Mouse (Mus musculus): ENCODE data around the gene Atp6v0a4. TPM values are rescaled to one million over a fixed set of nuclear protein-coding genes. Genes with fewer than 3 reads are reported as not detected.

Atp6v0a4 gene
- 0.21 and 0.22 TPM in 2 replicates for polyA plus RNA-seq (2015; fragmentation: Nextera tagmentation; extraction: Ambion mirVana)

DNA sequence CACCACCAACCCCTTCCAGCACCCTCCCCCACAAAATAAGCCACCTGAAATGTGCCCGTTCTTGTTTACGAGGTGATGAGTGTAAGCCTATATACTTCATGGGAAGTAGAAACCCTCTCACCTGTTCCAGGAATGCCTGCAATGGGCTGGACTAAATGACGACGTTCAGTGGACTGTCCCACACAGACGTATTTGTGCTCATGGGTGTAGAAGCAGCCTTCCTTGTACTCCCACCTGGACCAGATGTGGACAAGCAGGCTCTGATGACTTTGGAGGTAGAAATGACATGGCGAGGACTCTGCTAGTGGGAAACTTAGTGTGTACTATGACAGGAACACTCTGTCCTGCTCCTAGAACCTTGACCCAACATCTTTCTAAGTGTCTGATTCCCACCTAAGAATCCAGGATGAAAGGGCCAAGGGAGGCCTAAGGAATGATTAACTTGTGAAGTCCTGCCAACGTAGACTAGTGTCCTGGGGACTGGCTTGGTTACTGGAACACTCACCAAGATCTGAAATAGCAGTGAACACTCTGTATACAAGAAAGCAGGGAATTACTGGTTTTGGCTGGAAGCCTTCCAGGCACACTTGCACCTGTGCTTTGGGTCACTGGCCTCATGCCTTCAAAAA is at the start of gene Atp6v0a4:
Gene Atp6v0a4 (minus strand): TSS at position 380 of the 629 bp plus-strand sequence.
- Histone ChIP-seq H3K4me1 (replicated peaks) (peaks cover 2% of the 10 kb centered on the region; the same call in 1 of the 2 replicates), H3K4me3 (replicated peaks) (no peak within 1 kb of the TSS), H3K9me3 (replicated peaks) (no peaks in the 10 kb centered on the region), H3K27me3 (no peaks in the 10 kb centered on the region), H3K4me2 (no peak within 1 kb of the TSS), H3K36me3 (replicated peaks) (no peaks in the 10 kb centered on the region), H3K27ac (replicated peaks) (no peak within 1 kb of the TSS), H3K9ac (no peak within 1 kb of the TSS)
- no peak for ATAC-seq (ENCODE audit: insufficient read depth)
- 72% methylated on average over 7 of the region's 7 CpGs for WGBS (ENCODE audit: insufficient replicate concordance)

- Histone ChIP-seq H3K9ac (no peak overlapping the region), H3K9me3 (replicated peaks) (no peaks in the 10 kb centered on the region), H3K36me3 (replicated peaks) (no peaks in the 10 kb centered on the region), H3K27ac (replicated peaks) (no peak overlapping the region), H3K4me1 (replicated peaks) (no peaks in the 10 kb centered on the region), H3K27me3 (no peaks in the 10 kb centered on the region), H3K4me3 (replicated peaks) (no peak overlapping the region), H3K4me2 (no peak overlapping the region)
- 68% methylated on average over 6 of the region's 6 CpGs for WGBS (ENCODE audit: insufficient replicate concordance)
- no peak for ATAC-seq (ENCODE audit: insufficient read depth)
These were observed 41.0 kb upstream of the Atp6v0a4 start for GRCm38 (mm10) chr6:38165385-38165784.

DNA sequence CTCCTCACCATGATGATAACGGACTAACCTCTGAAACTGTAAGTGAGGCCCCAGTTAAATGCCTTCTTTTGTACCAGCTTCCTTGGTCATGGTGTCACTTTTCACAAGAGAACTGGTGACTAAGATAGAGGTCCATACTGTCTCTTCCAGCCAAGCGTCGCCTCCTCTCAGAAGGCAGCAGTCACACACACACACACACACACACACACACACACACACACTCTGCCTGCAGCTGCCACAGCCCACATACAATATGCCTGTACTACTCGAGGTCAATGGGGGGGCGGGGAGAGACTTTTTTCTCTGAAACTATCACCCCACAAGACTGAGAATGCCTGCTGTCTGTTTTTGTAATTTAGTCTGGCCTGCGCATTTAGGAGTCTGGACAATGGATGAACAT is 40.3 kb upstream of the Atp6v0a4 start:
- no peak overlapping the region for H3K9ac ChIP-seq

GRCm38 (mm10) chr6:38162825-38163504 is 38.6 kb upstream of the Atp6v0a4 start:
- WGBS (ENCODE audit: insufficient replicate concordance) = 60% methylated on average over 14 of the region's 14 CpGs
- no peaks in the 10 kb centered on the region for H3K9me3 ChIP-seq (replicated peaks)
- no peaks in the 10 kb centered on the region for H3K36me3 ChIP-seq (replicated peaks)
- no peaks in the 10 kb centered on the region for H3K4me1 ChIP-seq (replicated peaks)
- no peak overlapping the region for H3K9ac ChIP-seq
- H3K27ac ChIP-seq (replicated peaks) = no peak overlapping the region
- no peak overlapping the region for H3K4me3 ChIP-seq (replicated peaks)
- H3K4me2 ChIP-seq = no peak overlapping the region
- H3K27me3 ChIP-seq = no peaks in the 10 kb centered on the region
- no peak for ATAC-seq (ENCODE audit: insufficient read depth)

More for the DNA sequence above, 40.3 kb upstream of the Atp6v0a4 start:
- Histone ChIP-seq H3K4me1 (replicated peaks) (no peaks in the 10 kb centered on the region), H3K36me3 (replicated peaks) (no peaks in the 10 kb centered on the region), H3K27me3 (no peaks in the 10 kb centered on the region), H3K27ac (replicated peaks) (no peak overlapping the region), H3K4me3 (replicated peaks) (no peak overlapping the region), H3K4me2 (no peak overlapping the region), H3K9me3 (replicated peaks) (no peaks in the 10 kb centered on the region)
- no peak for ATAC-seq (ENCODE audit: insufficient read depth)
- 67% methylated on average over 6 of the region's 6 CpGs for WGBS (ENCODE audit: insufficient replicate concordance)

- Histone ChIP-seq H3K9me3 (replicated peaks) (no peaks in the 10 kb centered on the region), H3K9ac (no peak overlapping the region), H3K4me3 (replicated peaks) (no peak overlapping the region), H3K27me3 (no peaks in the 10 kb centered on the region), H3K36me3 (replicated peaks) (no peaks in the 10 kb centered on the region), H3K27ac (replicated peaks) (no peak overlapping the region), H3K4me1 (replicated peaks) (no peaks in the 10 kb centered on the region), H3K4me2 (no peak overlapping the region)
- ATAC-seq (ENCODE audit: insufficient read depth) = no peak
- 20% methylated on average over 2 of the region's 2 CpGs for WGBS (ENCODE audit: insufficient replicate concordance)
These were observed 36.2 kb upstream of the Atp6v0a4 start for GRCm38 (mm10) chr6:38160556-38160955.

DNA sequence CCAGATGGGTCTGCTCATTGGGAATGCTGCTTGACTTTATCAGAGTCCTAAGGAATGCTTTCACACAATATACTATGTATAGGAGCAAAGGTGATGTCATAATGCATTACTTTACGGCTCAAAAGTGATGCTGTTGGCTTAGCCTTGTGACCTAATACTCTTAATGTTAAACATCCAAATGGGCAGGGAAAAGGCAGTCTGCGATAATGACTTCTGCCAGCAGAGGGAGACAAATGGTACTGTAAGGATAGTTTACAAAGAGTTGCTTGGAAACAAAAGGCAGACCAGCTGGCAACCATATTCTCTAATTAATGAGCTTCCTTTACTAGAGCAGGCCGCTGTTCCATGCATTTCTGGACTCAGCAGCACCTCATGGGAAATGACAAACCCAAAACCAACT is 35.7 kb upstream of the Atp6v0a4 start:
- WGBS (ENCODE audit: insufficient replicate concordance) = 16% methylated on average over 3 of the region's 3 CpGs
- Histone ChIP-seq H3K4me2 (no peak overlapping the region), H3K4me3 (replicated peaks) (no peak overlapping the region), H3K36me3 (replicated peaks) (no peaks in the 10 kb centered on the region), H3K27me3 (no peaks in the 10 kb centered on the region), H3K4me1 (replicated peaks) (no peaks in the 10 kb centered on the region), H3K9ac (no peak overlapping the region), H3K27ac (replicated peaks) (no peak overlapping the region), H3K9me3 (replicated peaks) (no peaks in the 10 kb centered on the region)
- ATAC-seq (ENCODE audit: insufficient read depth) = no peak

DNA sequence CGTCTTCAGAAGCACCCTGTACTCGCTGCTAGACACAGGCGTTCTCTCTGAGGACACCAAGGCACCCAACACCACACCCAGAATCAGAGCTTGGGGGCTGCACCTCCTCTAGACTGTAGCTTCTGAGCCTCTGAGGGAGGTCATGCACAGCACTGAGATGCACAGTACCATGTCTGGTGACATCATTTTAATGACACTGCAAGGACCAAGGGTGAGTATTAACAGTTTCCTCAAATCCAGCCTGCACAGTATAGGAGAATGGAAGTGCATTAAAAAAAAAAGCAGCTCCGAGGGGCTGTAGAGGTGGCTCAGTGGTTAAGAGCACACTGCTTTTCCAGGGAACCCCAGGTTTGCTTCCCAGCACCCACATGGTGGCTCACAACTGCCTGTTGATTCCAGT is 35.2 kb upstream of the Atp6v0a4 start:
- no peak for ATAC-seq (ENCODE audit: insufficient read depth)
- WGBS (ENCODE audit: insufficient replicate concordance) = 57% methylated on average over 4 of the region's 4 CpGs
- H3K27ac ChIP-seq (replicated peaks) = no peak overlapping the region
- no peak overlapping the region for H3K4me2 ChIP-seq
- H3K27me3 ChIP-seq = no peaks in the 10 kb centered on the region
- H3K9me3 ChIP-seq (replicated peaks) = no peaks in the 10 kb centered on the region
- H3K9ac ChIP-seq = no peak overlapping the region
- no peaks in the 10 kb centered on the region for H3K36me3 ChIP-seq (replicated peaks)
- no peak overlapping the region for H3K4me3 ChIP-seq (replicated peaks)
- no peaks in the 10 kb centered on the region for H3K4me1 ChIP-seq (replicated peaks)

- 74% methylated on average over 16 of the region's 16 CpGs for WGBS (ENCODE audit: insufficient replicate concordance)
- H3K27ac ChIP-seq (replicated peaks) = no peak overlapping the region
- no peak for ATAC-seq (ENCODE audit: insufficient read depth)
- H3K9me3 ChIP-seq (replicated peaks) = no peaks in the 10 kb centered on the region
- H3K27me3 ChIP-seq = no peaks in the 10 kb centered on the region
- no peak overlapping the region for H3K4me2 ChIP-seq
- H3K4me1 ChIP-seq (replicated peaks) = no peaks in the 10 kb centered on the region
- H3K9ac ChIP-seq = no peak overlapping the region
- no peaks in the 10 kb centered on the region for H3K36me3 ChIP-seq (replicated peaks)
- no peak overlapping the region for H3K4me3 ChIP-seq (replicated peaks)
These were observed 33.5 kb upstream of the Atp6v0a4 start for GRCm38 (mm10) chr6:38157925-38158324.

- Histone ChIP-seq H3K4me2 (no peak overlapping the region), H3K27ac (replicated peaks) (no peak overlapping the region), H3K27me3 (no peaks in the 10 kb centered on the region), H3K36me3 (replicated peaks) (no peaks in the 10 kb centered on the region), H3K4me1 (replicated peaks) (peaks cover 6% of the 10 kb centered on the region; the same call in 1 of the 2 replicates), H3K9ac (no peak overlapping the region), H3K9me3 (replicated peaks) (no peaks in the 10 kb centered on the region), H3K4me3 (replicated peaks) (no peak overlapping the region)
- ATAC-seq (ENCODE audit: insufficient read depth) = no peak
- 69% methylated on average over 5 of the region's 5 CpGs for WGBS (ENCODE audit: insufficient replicate concordance)
These were observed 31.8 kb upstream of the Atp6v0a4 start for GRCm38 (mm10) chr6:38156204-38156603.

DNA sequence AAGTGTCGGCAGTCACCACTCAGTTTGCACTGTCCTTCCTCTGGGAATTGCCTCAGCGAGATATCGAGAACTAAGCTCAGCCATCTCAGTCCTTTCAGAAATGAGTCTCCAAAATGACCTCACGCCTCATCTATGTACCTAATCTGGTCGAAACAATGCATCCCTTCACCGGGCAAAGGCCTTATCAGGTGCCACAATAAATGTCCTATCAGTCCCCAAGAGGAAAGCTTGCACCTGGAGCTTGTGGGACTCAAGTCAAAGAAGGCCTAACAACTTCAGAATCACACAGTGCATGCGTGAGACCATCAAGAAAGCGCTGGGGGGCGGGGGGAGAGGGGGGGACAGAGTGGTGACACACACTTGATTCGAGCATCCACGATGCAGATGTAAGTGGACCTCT is 27.9 kb upstream of the Atp6v0a4 start:
- ATAC-seq (ENCODE audit: insufficient read depth) = no peak
- Histone ChIP-seq H3K9me3 (replicated peaks) (no peaks in the 10 kb centered on the region), H3K36me3 (replicated peaks) (no peaks in the 10 kb centered on the region), H3K9ac (no peak overlapping the region), H3K27ac (replicated peaks) (no peak overlapping the region), H3K4me1 (replicated peaks) (peaks cover 6% of the 10 kb centered on the region; the same call in 1 of the 2 replicates), H3K4me3 (replicated peaks) (no peak overlapping the region), H3K4me2 (no peak overlapping the region), H3K27me3 (no peaks in the 10 kb centered on the region)
- WGBS (ENCODE audit: insufficient replicate concordance) = 29% methylated on average over 11 of the region's 11 CpGs

GRCm38 (mm10) chr6:38149483-38149882 is 25.1 kb upstream of the Atp6v0a4 start:
- H3K27ac ChIP-seq (replicated peaks) = no peak overlapping the region
- H3K4me3 ChIP-seq (replicated peaks) = no peak overlapping the region
- H3K4me2 ChIP-seq = no peak overlapping the region
- H3K4me1 ChIP-seq (replicated peaks) = peaks cover 6% of the 10 kb centered on the region; the same call in 1 of the 2 replicates
- H3K9ac ChIP-seq = no peak overlapping the region
- ATAC-seq (ENCODE audit: insufficient read depth) = no peak
- no peaks in the 10 kb centered on the region for H3K36me3 ChIP-seq (replicated peaks)
- H3K9me3 ChIP-seq (replicated peaks) = no peaks in the 10 kb centered on the region
- H3K27me3 ChIP-seq = no peaks in the 10 kb centered on the region
- 79% methylated on average over 19 of the region's 19 CpGs for WGBS (ENCODE audit: insufficient replicate concordance)
